Mouse (Mus musculus) heart, postnatal 10 days (tissue): ENCODE results near the gene Tnip1. TPM values are rescaled to one million over a fixed set of nuclear protein-coding genes. Genes with fewer than 3 reads are reported as not detected.

Source experiments
- DNase-seq, 2 experiments: peaks; one replicate each; pipeline ENCODE4 v3.0.0; 2021
- intact Hi-C: fragments of 180-260 bp; cut with DNase I; formaldehyde crosslinking; loops from one replicate; pipeline ENCODE4 v1.15.1; 2025
- total RNA-seq, 2 experiments: library from RNA; stranded (reverse); gene quantifications; 2 replicates each; pipeline ENCODE4 v1.2.3; 2021

Tnip1 gene
- 10 to 100 TPM; 33.4 to 37.1 TPM for total RNA-seq

GRCm38 (mm10) chr11:54962810-54963209 lies at the start of gene Tnip1:
Gene Tnip1, minus strand, starts transcription at chr11:54962917.
- intact Hi-C loops = no loop called here
- peak in 1 of 2 experiments; percentile 41 for DNase-seq

DNA sequence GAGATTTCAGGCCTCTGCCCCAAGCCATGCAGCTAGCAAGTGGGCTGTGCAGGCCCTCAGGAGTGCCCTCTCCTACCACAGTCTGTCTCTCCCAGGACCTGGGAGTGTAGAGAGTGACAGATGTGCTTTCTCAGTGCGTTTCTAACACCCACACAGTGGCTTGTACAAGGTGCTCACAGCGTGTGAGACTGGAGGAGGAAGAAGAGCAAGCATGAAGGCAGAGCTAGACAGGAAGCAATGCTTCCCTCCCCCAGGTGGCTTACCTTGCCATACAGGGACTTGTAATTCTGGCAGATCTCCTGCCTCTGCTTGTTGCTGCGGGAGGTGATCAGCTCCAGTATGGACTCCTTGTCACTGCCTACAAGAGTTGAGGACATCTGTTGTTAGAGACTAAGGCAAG lies 48.7 kb upstream of the Tnip1 start:
- intact Hi-C loops = no loop called here
- no peak for DNase-seq

DNA sequence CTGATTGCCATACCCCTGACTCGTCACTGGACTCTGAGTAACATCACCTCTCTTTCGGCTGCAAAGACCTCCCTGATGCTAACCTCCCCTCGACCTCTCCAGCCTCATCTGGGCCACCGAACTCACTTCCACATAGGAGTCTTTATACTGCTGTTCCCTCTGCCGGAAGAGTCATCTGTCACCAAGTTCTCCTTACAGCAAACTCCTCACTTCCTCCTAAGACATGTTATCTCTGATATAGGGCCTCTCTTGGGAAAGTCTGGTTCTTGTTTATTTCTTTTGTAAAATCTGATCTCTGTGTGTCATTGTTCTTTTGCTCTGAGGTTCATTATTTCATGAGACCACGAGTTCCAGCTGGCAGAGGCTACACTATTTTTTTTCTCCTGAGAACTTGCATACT lies 45.5 kb upstream of the Tnip1 start:
- intact Hi-C loops = no loop called here

GRCm38 (mm10) chr11:55005684-55006083 lies 43.0 kb upstream of the Tnip1 start:
- no peak for DNase-seq
- intact Hi-C loops = no loop called here

More for the DNA sequence above, 45.5 kb upstream of the Tnip1 start:
- DNase-seq = no peak

DNA sequence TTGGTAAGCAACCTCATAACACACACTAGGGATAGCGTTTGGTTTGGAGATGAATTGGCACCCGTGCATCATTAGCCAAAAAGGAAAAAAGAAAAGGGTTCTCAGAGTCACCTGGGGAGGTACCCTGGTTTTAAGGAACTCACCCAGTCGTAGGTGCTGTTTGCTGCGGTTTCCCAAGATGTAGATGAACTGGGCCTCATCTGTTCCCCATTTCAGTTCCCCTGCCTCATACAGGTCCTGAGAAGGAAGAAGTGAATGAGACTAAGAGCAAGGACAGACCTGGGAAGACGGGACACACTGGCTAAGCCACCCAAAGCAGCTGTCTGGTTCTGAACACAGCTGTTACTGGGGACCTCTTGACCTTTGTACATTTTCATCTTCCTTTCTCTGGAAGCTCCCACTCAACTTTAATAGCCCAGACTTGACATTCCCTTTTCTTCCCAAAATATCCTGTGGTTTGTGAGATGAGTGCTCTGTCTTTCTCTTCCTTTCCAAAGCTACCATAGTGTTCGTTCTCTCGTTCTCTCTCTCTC lies 42.3 kb upstream of the Tnip1 start:
- no peak for DNase-seq
- intact Hi-C loops = no loop called here

GRCm38 (mm10) chr11:54998708-54999107 lies 36.0 kb upstream of the Tnip1 start:
- peak; percentile 44 to 47 for DNase-seq
- intact Hi-C loops = loop anchor here (1.0 to 2.0 kb wide), 3 partner anchors 14 to 88 kb away; no protein-coding TSS in a partner anchor

- intact Hi-C loops = loop anchor here (1.0 to 2.0 kb wide), 3 partner anchors 15 to 89 kb away; no protein-coding TSS in a partner anchor
- peak; percentile 75 to 81 for DNase-seq
Observed at GRCm38 (mm10) chr11:54998284-54998683, 35.6 kb upstream of the Tnip1 start.

- DNase-seq = no peak
- intact Hi-C loops = no loop called here
Observed at GRCm38 (mm10) chr11:54996176-54996575, 33.5 kb upstream of the Tnip1 start.

DNA sequence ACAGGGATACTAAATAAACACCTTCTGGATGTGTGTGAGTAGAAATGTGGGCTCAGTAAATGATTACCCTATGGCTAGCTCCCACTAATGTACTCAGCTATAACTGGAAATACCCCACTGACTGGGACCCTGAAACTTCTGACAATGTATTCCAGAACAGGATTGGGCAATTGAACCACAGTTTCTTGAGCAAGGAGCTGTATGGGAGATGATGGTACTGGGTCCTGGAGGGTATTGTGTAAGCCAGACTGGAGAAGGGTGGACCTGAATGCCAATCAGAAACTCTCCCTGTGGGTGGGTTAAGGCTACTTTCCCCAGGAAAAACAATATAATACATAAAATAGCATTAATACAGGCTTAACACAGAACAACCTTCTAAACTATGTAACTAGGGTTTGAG lies 27.2 kb upstream of the Tnip1 start:
- intact Hi-C loops = loop anchor here (5.0 kb wide), 1 partner anchor 167 kb away; no protein-coding TSS in a partner anchor
- DNase-seq = no peak

DNA sequence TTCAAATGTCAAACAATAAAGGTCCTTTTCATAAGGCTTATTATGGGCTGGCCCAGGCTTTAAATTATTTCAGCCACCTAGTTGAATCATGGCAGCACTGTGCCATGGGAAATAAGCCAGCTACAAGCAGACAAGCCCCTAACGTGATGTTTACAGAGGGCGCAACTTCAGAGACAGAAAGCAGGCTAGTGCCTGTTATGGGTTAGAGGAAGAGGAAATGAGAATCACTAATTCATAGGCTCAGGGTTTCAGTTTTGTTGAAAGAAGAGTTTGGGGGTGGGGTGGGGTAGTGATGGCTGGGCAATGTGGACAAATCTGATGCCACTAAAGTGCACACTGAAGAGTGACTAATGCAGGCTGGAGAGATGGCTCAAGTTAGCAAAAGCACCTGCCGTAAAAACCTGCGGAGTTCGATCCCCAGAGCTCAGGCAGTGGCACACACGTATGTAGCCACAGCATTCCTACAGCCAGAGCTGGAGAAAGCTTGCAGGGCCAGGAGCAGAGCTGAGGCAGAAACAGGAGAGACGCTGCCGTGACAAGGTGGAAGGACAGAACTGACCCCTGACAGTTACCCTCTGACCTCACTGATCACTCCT lies 26.1 kb upstream of the Tnip1 start:
- intact Hi-C loops = loop anchor here (5.0 kb wide), 1 partner anchor 168 kb away; no protein-coding TSS in a partner anchor
- no peak for DNase-seq

GRCm38 (mm10) chr11:54987974-54988373 lies 25.3 kb upstream of the Tnip1 start:
- DNase-seq = peak in 1 of 2 experiments; percentile 64
- intact Hi-C loops = loop anchor here (5.0 kb wide), 1 partner anchor 169 kb away; no protein-coding TSS in a partner anchor

DNA sequence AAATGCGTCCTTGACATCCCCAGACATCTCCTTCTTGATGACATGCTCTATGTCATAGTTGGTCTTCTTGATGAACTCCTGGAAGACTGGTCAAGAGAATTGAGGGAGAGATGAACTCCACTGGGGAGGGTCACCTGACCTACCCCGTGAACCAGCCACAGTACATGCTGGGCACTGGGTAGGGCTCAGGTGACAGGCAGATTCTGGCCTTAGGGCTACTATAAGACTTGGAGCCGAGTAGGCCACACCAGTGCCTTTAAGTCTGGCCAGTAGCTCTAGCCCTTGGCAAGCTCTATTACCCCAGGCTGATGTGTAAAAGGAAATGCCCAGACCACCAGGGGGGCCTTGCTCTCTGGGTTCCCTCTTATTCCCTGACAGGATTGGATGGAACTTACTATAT lies 22.4 kb upstream of the Tnip1 start:
- no peak for DNase-seq
- intact Hi-C loops = loop anchor here (2.0 to 5.0 kb wide), 2 partner anchors 106 to 172 kb away; no protein-coding TSS in a partner anchor

- no peak for DNase-seq
- intact Hi-C loops = loop anchor here (1.0 to 2.0 kb wide), 2 partner anchors 53 to 106 kb away; no protein-coding TSS in a partner anchor
Observed at GRCm38 (mm10) chr11:54984581-54984980, 21.9 kb upstream of the Tnip1 start.

DNA sequence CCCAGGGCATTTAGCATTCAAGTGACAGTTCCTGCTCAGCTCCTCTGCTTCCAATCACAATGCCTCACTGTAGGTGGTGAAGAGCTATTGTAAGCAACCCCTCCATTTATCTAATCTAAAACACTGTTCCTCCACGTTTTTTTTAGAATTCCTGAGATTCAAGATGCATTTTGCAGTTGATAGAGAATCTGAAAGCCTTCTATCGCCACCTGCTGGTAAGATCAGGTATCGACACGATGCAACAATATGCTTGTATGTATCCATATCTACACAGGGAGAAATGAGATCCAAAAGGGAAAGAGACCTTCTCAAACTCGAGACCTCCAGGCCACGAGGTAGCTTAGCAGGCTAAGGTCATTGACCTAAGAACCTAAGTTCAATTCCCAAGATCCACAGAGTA lies 21.4 kb upstream of the Tnip1 start:
- intact Hi-C loops = loop anchor here (1.0 to 2.0 kb wide), 2 partner anchors 53 to 105 kb away; no protein-coding TSS in a partner anchor
- peak; percentile 81 to 88 for DNase-seq

GRCm38 (mm10) chr11:54982520-54982919 lies 19.8 kb upstream of the Tnip1 start:
- intact Hi-C loops = no loop called here
- no peak for DNase-seq

- no peak for DNase-seq
- intact Hi-C loops = no loop called here
Observed at GRCm38 (mm10) chr11:54981630-54982029, 18.9 kb upstream of the Tnip1 start.

GRCm38 (mm10) chr11:54977385-54977937 lies 14.7 kb upstream of the Tnip1 start:
- intact Hi-C loops = no loop called here
- no peak for DNase-seq

DNA sequence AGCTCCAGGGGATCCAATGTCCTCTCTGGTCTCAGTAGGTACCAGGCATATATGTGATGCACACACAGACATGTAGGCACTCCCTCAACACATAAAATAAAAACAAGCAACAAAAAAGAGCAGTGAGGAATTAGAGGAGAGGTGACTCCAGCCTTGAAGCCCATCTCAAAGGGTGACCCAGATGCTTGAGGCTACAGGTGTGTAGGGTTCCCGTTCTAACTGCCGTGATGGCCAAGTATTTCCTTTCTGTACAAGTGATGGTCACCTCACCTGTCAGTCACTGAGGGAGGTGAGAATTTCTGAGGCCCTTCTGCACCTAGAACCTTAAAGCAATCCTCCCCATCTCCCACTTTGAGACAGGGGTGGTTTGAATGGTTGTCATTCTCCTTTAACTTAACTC lies 13.6 kb upstream of the Tnip1 start:
- no peak for DNase-seq
- intact Hi-C loops = no loop called here

GRCm38 (mm10) chr11:54975756-54976155 lies 13.0 kb upstream of the Tnip1 start:
- intact Hi-C loops = no loop called here
- no peak for DNase-seq

GRCm38 (mm10) chr11:54975340-54975739 lies 12.6 kb upstream of the Tnip1 start:
- no peak for DNase-seq
- intact Hi-C loops = no loop called here

- intact Hi-C loops = no loop called here
- no peak for DNase-seq
Observed at GRCm38 (mm10) chr11:54974639-54975038, 11.9 kb upstream of the Tnip1 start.
